Mouse (Mus musculus) ES-Bruce4 (cell line): ENCODE measurements around the gene Hist2h3b.

Experiments
- CTCF ChIP-seq: IDR thresholded peaks from one replicate; pipeline ENCODE4 v1.8.1; 2011; ENCODE audit warnings: low read depth, low read length
- POLR2A ChIP-seq: IDR thresholded peaks from one replicate; pipeline ENCODE4 v1.8.1; 2011; ENCODE audit warnings: low read length; ENCODE audit not compliant: insufficient read depth

DNA sequence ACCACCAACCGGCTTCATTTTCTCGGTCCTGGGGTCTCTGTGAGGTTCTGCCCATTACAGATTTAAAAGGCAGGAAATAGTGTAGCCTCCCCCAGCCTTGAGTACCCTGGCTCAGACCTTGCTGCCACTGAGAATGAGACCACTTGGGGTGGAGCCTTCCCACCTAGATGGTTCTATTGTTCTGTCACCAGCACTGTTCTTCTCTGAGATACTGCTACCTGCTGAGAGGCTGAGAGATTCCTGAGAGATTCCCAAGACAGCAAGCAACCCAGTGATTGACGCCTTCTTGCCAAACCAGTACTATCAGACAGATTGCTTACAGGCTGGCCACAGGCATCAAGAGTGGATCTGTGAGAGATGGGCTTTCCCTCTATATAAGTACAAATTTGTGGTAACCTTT, 20.7 kb downstream of the Hist2h3b start:
- no peak for TF ChIP-seq CTCF
- no peak for TF ChIP-seq POLR2A
